Mouse (Mus musculus) heart, embryonic 12.5 days (tissue): ENCODE results near the gene Npy2r. TPM values are rescaled to one million over a fixed set of nuclear protein-coding genes. Genes with fewer than 3 reads are reported as not detected.

ENCODE experiments used
- ATAC-seq: fragments of 200-750 bp; cut with Nextera tagmentation; 2 replicates; pipeline ENCODE4 v1.8.0; 2017; ENCODE audit warnings: moderate TSS enrichment, moderate library complexity; ENCODE audit not compliant: insufficient number of reproducible peaks, low FRiP score
- H3K27ac ChIP-seq: fragments of 300-500 bp; sonication (generic); 2 replicates; pipeline ENCODE4 v1.5.1; 2016; ENCODE audit warnings: mild to moderate bottlenecking, moderate library complexity; ENCODE audit not compliant: poor library complexity, severe bottlenecking
- H3K27me3 ChIP-seq: fragments of 300-500 bp; sonication (generic); replicated peaks from 2 replicates; pipeline ENCODE4 v1.6.1; 2016; ENCODE audit warnings: mild to moderate bottlenecking, moderate library complexity
- H3K36me3 ChIP-seq: fragments of 300-500 bp; sonication (generic); 2 replicates; pipeline ENCODE4 v1.6.1; 2016; ENCODE audit warnings: mild to moderate bottlenecking, moderate library complexity
- H3K4me1 ChIP-seq: fragments of 300-500 bp; sonication (generic); replicated peaks from 2 replicates; pipeline ENCODE4 v1.6.1; 2016; ENCODE audit warnings: mild to moderate bottlenecking
- H3K4me2 ChIP-seq: fragments of 300-500 bp; sonication (generic); 2 replicates; pipeline ENCODE4 v1.6.1; 2016; ENCODE audit warnings: mild to moderate bottlenecking, moderate library complexity
- H3K4me3 ChIP-seq: fragments of 300-500 bp; sonication (generic); 2 replicates; pipeline ENCODE4 v1.5.1; 2016; ENCODE audit warnings: mild to moderate bottlenecking
- H3K9ac ChIP-seq: fragments of 300-500 bp; sonication (generic); 2 replicates; pipeline ENCODE4 v1.6.1; 2016; ENCODE audit warnings: mild to moderate bottlenecking, moderate library complexity
- H3K9me3 ChIP-seq: fragments of 300-500 bp; sonication (generic); replicated peaks from 2 replicates; pipeline ENCODE4 v1.6.1; 2016; ENCODE audit warnings: mild to moderate bottlenecking, moderate library complexity
- WGBS: fragments of 180-500 bp; shearing (Covaris S2); methylation state at CpG from one replicate; pipeline ENCODE4 v1.1.7; 2016; 5-methylcytosine and 5-hydroxymethylcytosine counted together
- polyA plus RNA-seq: library from polyadenylated mRNA; unstranded; fragments of >200 nt; fragmentation: Nextera tagmentation; extraction: Ambion mirVana; gene quantifications from 2 replicates; pipeline ENCODE4 v1.2.1, GENCODE M21; 2016

The Npy2r gene
- polyA plus RNA-seq: 0.08 TPM in 1 of 2 replicates, not detected in the other

- Histone ChIP-seq H3K9ac (peak within 1 kb of the TSS; percentile 68), H3K9me3 (no peaks in the 10 kb centered on the region), H3K27me3 (0 out of 2 replicates have a peak, but pooled peaks cover 10% of the 10 kb centered on the region), H3K4me2 (peak within 1 kb of the TSS; percentile 99), H3K27ac (no peak within 1 kb of the TSS), H3K36me3 (no peaks in the 10 kb centered on the region), H3K4me3 (peak within 1 kb of the TSS; percentile 58), H3K4me1 (peaks cover 3% of the 10 kb centered on the region; the same call in 1 of the 2 replicates)
- peak; percentile 69 for ATAC-seq
- WGBS: under 1% methylated on average over 32 of the region's 32 CpGs
Measured at GRCm38 (mm10) chr3:82547908-82548721, at the start of gene Npy2r. TSS of gene Npy2r (minus strand) at chr3:82548084.

DNA sequence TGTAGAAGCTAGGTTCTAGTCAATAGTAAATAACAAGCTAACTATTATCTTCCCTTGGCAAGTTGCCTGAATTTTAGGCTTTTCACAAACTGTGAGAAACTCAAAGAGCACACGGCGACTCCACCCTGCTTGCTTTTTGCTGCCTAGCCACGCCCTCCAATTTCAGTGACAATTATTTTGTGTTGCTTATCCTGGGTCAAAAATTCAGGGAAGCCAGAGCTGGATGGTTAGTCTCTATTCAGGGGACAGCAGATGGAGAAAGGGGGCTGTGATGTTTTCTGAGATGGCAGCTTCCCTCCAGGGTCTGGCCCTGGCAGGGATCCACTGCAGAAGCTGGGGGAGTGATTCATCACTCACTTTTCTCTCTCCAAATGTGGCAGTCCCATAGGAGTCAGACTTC lies 9.9 kb upstream of the Npy2r start:
- H3K4me1 ChIP-seq: no peaks in the 10 kb centered on the region
- no peaks in the 10 kb centered on the region for H3K9me3 ChIP-seq
- H3K9ac ChIP-seq: no peak overlapping the region
- WGBS: 66% methylated on average over 3 of the region's 3 CpGs
- no peak overlapping the region for H3K27ac ChIP-seq
- H3K4me2 ChIP-seq: no peak overlapping the region
- H3K4me3 ChIP-seq: no peak overlapping the region
- H3K36me3 ChIP-seq: no peaks in the 10 kb centered on the region
- H3K27me3 ChIP-seq: no peaks in the 10 kb centered on the region
- ATAC-seq: no peak

DNA sequence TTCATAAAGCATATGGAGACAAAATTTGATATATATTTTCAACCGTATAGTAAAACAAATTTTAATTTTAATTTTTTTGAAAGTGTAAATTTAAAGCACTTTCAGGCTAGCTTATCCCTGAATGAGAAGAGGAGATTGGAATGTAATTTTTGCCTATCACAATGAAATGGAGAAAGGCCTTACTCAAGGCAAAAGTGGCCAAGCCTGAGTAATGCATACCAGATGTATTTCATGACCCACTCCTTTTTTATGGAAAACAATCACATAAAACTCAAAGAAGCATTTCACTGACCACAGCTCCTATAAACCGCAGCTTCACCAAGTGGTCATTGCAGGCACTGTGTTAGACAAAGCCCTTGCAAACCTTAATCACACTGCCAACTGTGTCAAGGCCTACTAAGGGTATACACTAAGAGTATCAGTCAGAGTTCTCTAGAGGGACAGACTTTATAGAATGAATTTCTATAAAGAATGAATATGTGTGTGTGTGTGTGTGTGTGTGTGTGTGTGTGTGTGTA lies 8.5 kb upstream of the Npy2r start:
- Histone ChIP-seq H3K27ac (no peak overlapping the region), H3K4me2 (no peak overlapping the region), H3K27me3 (no peaks in the 10 kb centered on the region), H3K36me3 (no peaks in the 10 kb centered on the region), H3K4me1 (no peaks in the 10 kb centered on the region), H3K9ac (no peak overlapping the region), H3K4me3 (no peak overlapping the region), H3K9me3 (no peaks in the 10 kb centered on the region)
- no peak for ATAC-seq
- 83% methylated on average over 2 of the region's 2 CpGs for WGBS

GRCm38 (mm10) chr3:82549932-82550331 lies 2.0 kb upstream of the Npy2r start:
- Histone ChIP-seq H3K4me3 (no peak overlapping the region), H3K4me2 (no peak overlapping the region), H3K36me3 (no peaks in the 10 kb centered on the region), H3K4me1 (peaks cover 3% of the 10 kb centered on the region; the same call in 1 of the 2 replicates), H3K9me3 (no peaks in the 10 kb centered on the region), H3K27ac (no peak overlapping the region), H3K27me3 (0 out of 2 replicates have a peak, but pooled peaks cover 10% of the 10 kb centered on the region), H3K9ac (no peak overlapping the region)
- WGBS: 88% methylated on average over 5 of the region's 5 CpGs
- ATAC-seq: no peak

DNA sequence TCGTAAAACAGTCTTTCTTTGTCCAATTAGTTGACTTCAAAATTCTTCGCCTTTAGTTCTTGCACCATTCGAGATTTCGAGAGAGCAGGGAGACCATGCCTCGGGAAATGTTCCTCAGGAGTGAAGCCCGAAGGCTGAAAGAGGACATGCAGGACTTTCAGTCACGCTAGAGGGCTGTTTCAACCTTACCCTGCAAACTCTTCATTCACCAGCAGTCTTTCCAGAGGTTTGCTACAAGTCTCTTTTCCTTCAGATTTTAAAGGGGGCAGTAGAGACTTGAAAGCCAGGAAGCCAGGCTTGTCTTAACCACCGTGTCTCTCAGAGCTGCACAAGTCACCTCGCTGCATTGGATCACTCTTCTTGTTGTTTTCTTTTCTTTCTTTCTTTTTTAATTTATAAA lies 869 bp upstream of the Npy2r start:
- Histone ChIP-seq H3K4me3 (peak overlapping the region; percentile 58), H3K9ac (peak overlapping the region; percentile 68), H3K36me3 (no peaks in the 10 kb centered on the region), H3K9me3 (no peaks in the 10 kb centered on the region), H3K27ac (no peak overlapping the region), H3K4me2 (peak overlapping the region; percentile 99), H3K27me3 (0 out of 2 replicates have a peak, but pooled peaks cover 10% of the 10 kb centered on the region), H3K4me1 (peaks cover 3% of the 10 kb centered on the region; the same call in 1 of the 2 replicates)
- ATAC-seq: no peak
- WGBS: 4% methylated on average over 9 of the region's 9 CpGs

GRCm38 (mm10) chr3:82541449-82541848 lies 6.4 kb downstream of the Npy2r start:
- H3K36me3 ChIP-seq: no peaks in the 10 kb centered on the region
- WGBS: 82% methylated on average over 2 of the region's 2 CpGs
- ATAC-seq: no peak

DNA sequence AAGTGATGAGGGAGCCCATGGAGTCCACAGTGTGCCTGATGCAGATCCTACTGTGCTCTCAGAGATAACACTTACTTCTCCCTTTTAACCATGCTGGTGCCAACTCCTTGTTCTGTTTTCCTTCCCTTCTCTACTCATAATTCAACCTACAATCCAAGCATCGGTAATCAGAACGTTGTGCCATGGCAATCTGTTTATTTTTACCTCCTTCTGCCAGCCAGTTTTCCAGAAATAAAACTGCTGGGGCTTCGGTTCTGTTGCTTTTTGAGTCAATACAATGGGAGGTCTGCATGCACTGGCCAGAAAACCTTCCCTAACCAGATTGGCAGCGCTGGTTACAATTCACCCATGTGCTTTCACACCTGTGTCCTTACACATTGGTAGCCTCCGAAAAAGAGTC lies 7.9 kb downstream of the Npy2r start:
- ATAC-seq: no peak
- Histone ChIP-seq H3K27me3 (no peaks in the 10 kb centered on the region), H3K9me3 (no peaks in the 10 kb centered on the region), H3K9ac (no peak overlapping the region), H3K36me3 (no peaks in the 10 kb centered on the region), H3K4me2 (no peak overlapping the region), H3K4me1 (no peaks in the 10 kb centered on the region), H3K4me3 (no peak overlapping the region), H3K27ac (no peak overlapping the region)
- 58% methylated on average over 5 of the region's 5 CpGs for WGBS

More at GRCm38 (mm10) chr3:82541449-82541848, 6.4 kb downstream of the Npy2r start:
- Histone ChIP-seq H3K27me3 (0 out of 2 replicates have a peak, but pooled peaks cover 2% of the 10 kb centered on the region), H3K4me2 (no peak overlapping the region), H3K27ac (no peak overlapping the region), H3K9ac (no peak overlapping the region), H3K4me1 (no peaks in the 10 kb centered on the region), H3K9me3 (no peaks in the 10 kb centered on the region), H3K4me3 (no peak overlapping the region)

DNA sequence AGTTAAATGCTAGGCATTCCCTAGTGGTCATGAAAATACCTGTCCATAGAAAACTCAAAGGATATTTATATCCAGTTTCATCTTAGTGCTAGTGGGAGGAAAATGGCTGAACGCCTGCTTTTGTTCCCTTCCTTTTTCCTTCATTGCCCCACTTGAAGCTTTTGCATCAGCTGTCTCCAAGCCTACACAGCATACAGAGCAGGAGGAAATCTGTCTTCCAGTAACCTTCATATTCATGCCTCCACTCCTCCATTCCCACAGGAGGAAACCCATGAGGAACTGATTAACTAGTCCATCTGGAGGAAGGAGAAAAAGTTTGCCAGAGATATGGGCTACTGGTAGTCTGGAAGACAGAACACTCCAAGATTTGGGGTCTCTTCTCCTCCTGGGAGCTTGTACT lies 23.1 kb downstream of the Npy2r start:
- H3K36me3 ChIP-seq: no peaks in the 10 kb centered on the region
- H3K4me3 ChIP-seq: no peak overlapping the region
- no peak overlapping the region for H3K4me2 ChIP-seq
- H3K4me1 ChIP-seq: no peaks in the 10 kb centered on the region
- no peaks in the 10 kb centered on the region for H3K9me3 ChIP-seq
- no peaks in the 10 kb centered on the region for H3K27me3 ChIP-seq
- ATAC-seq: no peak
- 78% methylated on average over 1 of the region's 1 CpGs for WGBS
- no peak overlapping the region for H3K27ac ChIP-seq
- no peak overlapping the region for H3K9ac ChIP-seq

- WGBS: 70% methylated on average over 4 of the region's 4 CpGs
- no peak for ATAC-seq
Measured at GRCm38 (mm10) chr3:82498006-82498405, 49.9 kb downstream of the Npy2r start.

More at GRCm38 (mm10) chr3:82498006-82498405, 49.9 kb downstream of the Npy2r start:
- H3K9me3 ChIP-seq: no peaks in the 10 kb centered on the region
- H3K4me1 ChIP-seq: no peaks in the 10 kb centered on the region
- H3K4me3 ChIP-seq: no peak overlapping the region
- H3K27me3 ChIP-seq: no peaks in the 10 kb centered on the region
- H3K4me2 ChIP-seq: no peak overlapping the region
- no peaks in the 10 kb centered on the region for H3K36me3 ChIP-seq
- no peak overlapping the region for H3K9ac ChIP-seq
- no peak overlapping the region for H3K27ac ChIP-seq
